Mouse (Mus musculus) myocyte (in vitro differentiated cells): ENCODE measurements at regions not wholly inside any gene's neighbourhood (a gene's known extent, or its start where the extent isn't known, plus 50 kb on each side); places are given as distances from the start of the nearest gene placed in this dataset.

Experiments
- CEBPB ChIP-seq: IDR thresholded peaks from 2 replicates; pipeline ENCODE4 v1.6.1; 2011; ENCODE audit warnings: mild to moderate bottlenecking, moderate library complexity; ENCODE audit not compliant: poor library complexity, insufficient read depth, severe bottlenecking
- E2F4 ChIP-seq: IDR thresholded peaks from one replicate; pipeline ENCODE4 v1.6.1; 2011; ENCODE audit warnings: mild to moderate bottlenecking, control low read depth, moderate library complexity; ENCODE audit not compliant: insufficient read depth
- MYOG ChIP-seq, 3 experiments: IDR thresholded peaks; one replicate each; pipeline ENCODE4 v1.6.1; 2011; ENCODE audit warnings: control low read depth in 2 of 3, low read depth in 2 of 3, mild to moderate bottlenecking in 2 of 3; ENCODE audit not compliant: insufficient read length in 2 of 3, control insufficient read depth in 1 of 3, insufficient read depth in 1 of 3
- POLR2A ChIP-seq: IDR thresholded peaks from one replicate; pipeline ENCODE4 v1.6.1; 2011; ENCODE audit warnings: low read depth, mild to moderate bottlenecking, control low read depth, moderate library complexity; ENCODE audit not compliant: insufficient read length
- TCF3 ChIP-seq: IDR thresholded peaks from one replicate; pipeline ENCODE4 v1.6.1; 2011; ENCODE audit warnings: low read depth, control low read depth; ENCODE audit not compliant: insufficient read length
- USF1 ChIP-seq: IDR thresholded peaks from one replicate; pipeline ENCODE4 v1.6.1; 2011; ENCODE audit warnings: low read depth, mild to moderate bottlenecking, control low read depth, moderate library complexity

DNA sequence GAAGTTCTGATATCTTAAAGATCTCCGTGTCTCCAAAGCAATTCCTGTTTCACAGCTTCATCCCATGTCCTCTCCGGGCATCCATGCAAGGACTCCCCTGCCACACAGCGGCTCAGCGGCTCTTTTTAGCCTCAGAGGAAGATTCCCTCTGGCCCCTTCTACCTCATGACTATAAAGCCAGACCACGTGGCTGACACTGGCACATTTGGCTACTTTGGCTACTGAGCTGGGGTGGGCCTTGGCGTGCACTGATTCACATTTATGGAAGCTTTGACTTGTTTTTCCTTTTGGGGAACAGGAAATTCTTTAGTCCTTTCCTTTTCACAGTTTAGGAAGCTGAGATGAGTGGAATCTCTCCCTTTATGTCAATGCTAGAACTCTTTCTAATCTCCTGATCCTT lies 83.5 kb downstream of the Spry2 start:
- TF ChIP-seq POLR2A, result no peak
- TF ChIP-seq CEBPB, result no peak
- TF ChIP-seq USF1, result no peak
- no peak for TF ChIP-seq E2F4
- no peak for TF ChIP-seq MYOG (IDR thresholded peaks at IDR 0.05; ENCODE audit: control insufficient read depth in 1 of 3, insufficient read depth in 1 of 3, insufficient read length in 2 of 3, low read depth in 2 of 3)
- TF ChIP-seq TCF3, result no peak
